Mouse (Mus musculus) embryonic fibroblast, embryonic 13.5 days (primary cell): ENCODE measurements at regions not wholly inside any gene's neighbourhood (a gene's known extent, or its start where the extent isn't known, plus 50 kb on each side); places are given as distances from the start of the nearest gene placed in this dataset.

Source experiments
- CTCF ChIP-seq: IDR thresholded peaks from 2 replicates; pipeline ENCODE4 v1.5.1; 2011; ENCODE audit warnings: mild to moderate bottlenecking, control low read depth, low read length, moderate library complexity, borderline replicate concordance; ENCODE audit not compliant: insufficient read depth
- POLR2A ChIP-seq: IDR thresholded peaks from 2 replicates; pipeline ENCODE4 v1.6.1; 2011; ENCODE audit warnings: low read depth, mild to moderate bottlenecking, control low read depth, low read length, moderate library complexity

DNA sequence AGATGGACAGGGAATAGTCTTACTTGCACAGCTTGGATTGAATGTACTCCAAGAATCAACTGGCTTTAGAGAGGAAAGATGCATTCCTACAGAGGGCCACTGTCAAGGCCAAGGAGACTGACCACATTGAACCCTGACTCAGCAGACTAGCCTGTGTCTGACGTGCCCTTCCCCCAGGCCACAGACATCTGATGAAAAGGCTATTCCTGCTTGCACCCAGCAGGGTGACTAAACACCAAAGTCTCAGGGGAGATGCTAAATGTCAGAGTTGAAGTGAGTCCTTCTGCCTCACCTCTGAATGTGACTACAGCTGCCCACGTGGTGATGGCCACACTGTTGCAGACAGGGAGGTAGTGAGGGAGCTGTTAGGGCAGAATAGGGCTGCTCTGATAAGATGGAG lies 140.2 kb upstream of the Fggy start:
- TF ChIP-seq CTCF (no peak), POLR2A (no peak)
